Mouse (Mus musculus) bone marrow macrophage, adult 2 months (primary cell): Measurements from ENCODE around the gene Cebpz.

Experiments
- CTCF ChIP-seq: IDR thresholded peaks from 2 replicates; pipeline ENCODE4 v1.5.1; 2012; ENCODE audit warnings: low read depth, mild to moderate bottlenecking, low read length, moderate library complexity
- POLR2A ChIP-seq: IDR thresholded peaks from 2 replicates; pipeline ENCODE4 v1.6.1; 2012; ENCODE audit warnings: mild to moderate bottlenecking, low read depth, low read length, borderline replicate concordance

- TF ChIP-seq CTCF: no peak
- TF ChIP-seq POLR2A: no peak
Measured at GRCm38 (mm10) chr17:78882401-78883112, 54.3 kb downstream of the Cebpz start, which contains the start of gene Eif2ak2.
